Comparison of ENCODE assay signal across 8 mouse cellular contexts in the genomic region with DNA sequence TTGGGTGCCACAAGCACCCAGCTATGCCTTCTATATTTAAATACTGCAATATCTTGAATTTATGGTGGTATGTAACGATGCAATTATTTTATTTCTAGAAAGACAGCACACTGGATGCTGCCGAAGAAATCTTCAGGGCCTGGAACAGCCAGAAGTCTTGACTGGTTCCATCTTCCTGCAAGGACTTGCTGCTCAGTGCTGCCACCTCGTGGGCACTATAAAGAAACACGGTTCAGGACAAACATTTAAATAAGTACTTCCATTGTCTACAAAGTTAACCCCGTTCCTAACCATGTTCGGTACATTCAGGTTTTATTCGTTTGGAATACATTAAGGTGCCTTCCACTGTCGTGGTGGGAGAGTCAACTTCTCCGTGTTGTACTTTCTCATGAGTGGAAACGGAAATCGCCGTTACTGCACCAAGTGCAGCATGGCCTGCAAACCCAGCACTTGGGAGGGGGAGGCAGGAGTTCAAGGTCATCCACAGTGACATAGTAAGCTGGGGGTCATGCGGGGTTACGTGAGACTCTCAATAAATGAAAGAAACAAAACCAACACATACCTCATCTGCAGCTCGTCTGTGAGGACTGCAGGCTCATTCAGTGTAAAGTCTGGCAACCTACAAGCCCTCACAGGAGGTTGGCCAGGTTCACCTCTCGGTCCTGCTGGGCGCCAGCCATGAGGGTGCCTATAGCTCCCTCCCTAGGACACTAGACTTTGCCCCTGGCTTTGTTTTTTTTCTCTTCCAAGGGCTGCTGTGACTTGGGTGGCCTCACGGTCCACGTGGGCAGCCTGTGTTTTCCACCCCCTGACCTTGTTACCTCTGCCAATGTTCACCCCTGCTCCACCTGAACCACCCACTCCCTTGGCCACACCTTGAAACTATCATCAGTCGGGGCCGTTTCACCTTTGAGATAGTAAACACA. TPM values are rescaled to one million over a fixed set of nuclear protein-coding genes. Genes with fewer than 3 reads are reported as not detected.
A peak's percentile ranks its signal among the peaks of the same experiment; 100 is the strongest.
DNase-seq lines count a peak whose midpoint lies in the region; ATAC-seq and TF ChIP-seq lines count a peak whose summit lies in the region.

No protein-coding gene starts in this region.

- peak; percentile 37 for TF ChIP-seq RAD21 in MEL (IDR thresholded peaks at IDR 0.05; ENCODE audit: low read depth, low read length)

- H3K79me2 ChIP-seq in MEL (ENCODE audit: control insufficient read depth, insufficient read depth, low read length, poor library complexity): no peaks in the 10 kb centered on the region

- TF ChIP-seq EP300 in MEL (IDR thresholded peaks at IDR 0.05; ENCODE audit: low read depth in 1 of 2, low read length in 2 of 2): no peak

- no peaks in the 10 kb centered on the region for H3K27me3 ChIP-seq in MEL (ENCODE audit: control insufficient read depth in 1 of 2, insufficient read depth in 2 of 2, low read length in 2 of 2)
- H3K27me3 ChIP-seq in hindbrain, embryonic 11.5 days (ENCODE audit: control insufficient read depth, insufficient read depth, low read length): no peaks in the 10 kb centered on the region
- H3K27me3 ChIP-seq in limb, embryonic 14.5 days (ENCODE audit: control insufficient read depth, insufficient read depth, low read length): no peaks in the 10 kb centered on the region
- no peaks in the 10 kb centered on the region for H3K27me3 ChIP-seq in midbrain, postnatal 0 days (ENCODE audit: insufficient read depth, low read length)

- H3K36me3 ChIP-seq in MEL (ENCODE audit: control insufficient read depth in 1 of 2, insufficient read depth in 2 of 2, low read length in 2 of 2): no peaks in the 10 kb centered on the region
- no peaks in the 10 kb centered on the region for H3K36me3 ChIP-seq in hindbrain, embryonic 11.5 days (ENCODE audit: control insufficient read depth, insufficient read depth, low read length)
- H3K36me3 ChIP-seq in limb, embryonic 14.5 days (ENCODE audit: control insufficient read depth, insufficient read depth, low read length): no peaks in the 10 kb centered on the region
- H3K36me3 ChIP-seq in midbrain, postnatal 0 days (ENCODE audit: insufficient read depth, low read length): no peaks in the 10 kb centered on the region

- 63% methylated on average over 21 of the region's 21 CpGs for WGBS in hindbrain, embryonic 11.5 days
- WGBS in limb, embryonic 14.5 days: 57% methylated on average over 21 of the region's 21 CpGs
- WGBS in midbrain, postnatal 0 days: 62% methylated on average over 21 of the region's 21 CpGs

- peak; percentile 32 to 48 for DNase-seq in cerebellum, adult 18-20 months
- DNase-seq in cerebellum, adult 9-11 months: no peak
- peak; percentile 91 for DNase-seq in MEL (ENCODE audit: low read depth, low spot score)
- DNase-seq in cerebellum, postnatal 36 days: peak; percentile 15 to 24
- peak; percentile 80 for DNase-seq in hindbrain, embryonic 11.5 days (ENCODE audit: low spot score)
- DNase-seq in limb, embryonic 14.5 days (ENCODE audit: low spot score): peak; percentile 64
- DNase-seq in midbrain, postnatal 0 days (ENCODE audit: low spot score): peak; percentile 77
- no peak for DNase-seq in urinary bladder, postnatal 36 days (ENCODE audit: low spot score in 2 of 2)

- H3K4me2 ChIP-seq in hindbrain, embryonic 11.5 days (replicated peaks; ENCODE audit: low read depth, low read length): no peak overlapping the region
- no peak overlapping the region for H3K4me2 ChIP-seq in limb, embryonic 14.5 days (replicated peaks; ENCODE audit: low read depth, low read length, severe bottlenecking)
- no peak overlapping the region for H3K4me2 ChIP-seq in midbrain, postnatal 0 days (ENCODE audit: low read depth, low read length, poor library complexity, severe bottlenecking)

- TF ChIP-seq POLR2A in MEL (IDR thresholded peaks at IDR 0.05; ENCODE audit: control insufficient read depth in 1 of 2, insufficient read depth in 1 of 2, low read depth in 1 of 2, low read length in 2 of 2, poor library complexity in 1 of 2): no peak
- no peak for TF ChIP-seq POLR2A in limb, embryonic 14.5 days (IDR thresholded peaks at IDR 0.05; ENCODE audit: borderline replicate concordance, extremely low read depth, insufficient read depth, insufficient read length)

- no peak overlapping the region for H3K9ac ChIP-seq in MEL (ENCODE audit: control insufficient read depth, low read depth, low read length, poor library complexity, severe bottlenecking)
- no peak overlapping the region for H3K9ac ChIP-seq in hindbrain, embryonic 11.5 days (ENCODE audit: low read depth, low read length)
- no peak overlapping the region for H3K9ac ChIP-seq in limb, embryonic 14.5 days (ENCODE audit: low read depth, low read length, severe bottlenecking)
- no peak overlapping the region for H3K9ac ChIP-seq in midbrain, postnatal 0 days (replicated peaks; ENCODE audit: low read length, poor library complexity, severe bottlenecking)

- no peaks in the 10 kb centered on the region for H3K4me1 ChIP-seq in MEL (ENCODE audit: control insufficient read depth in 1 of 2, insufficient read depth in 2 of 2, low read length in 2 of 2)
- H3K4me1 ChIP-seq in hindbrain, embryonic 11.5 days (replicated peaks; ENCODE audit: control insufficient read depth, insufficient read depth, low read length): no peaks in the 10 kb centered on the region
- H3K4me1 ChIP-seq in limb, embryonic 14.5 days (ENCODE audit: control insufficient read depth, insufficient read depth, low read length): no peaks in the 10 kb centered on the region
- H3K4me1 ChIP-seq in midbrain, postnatal 0 days (ENCODE audit: insufficient read depth, low read length): no peaks in the 10 kb centered on the region

- no peak overlapping the region for H3K27ac ChIP-seq in MEL (ENCODE audit: control insufficient read depth, low read depth, low read length)
- H3K27ac ChIP-seq in hindbrain, embryonic 11.5 days (ENCODE audit: low read depth, low read length): no peak overlapping the region
- no peak overlapping the region for H3K27ac ChIP-seq in limb, embryonic 14.5 days (replicated peaks; ENCODE audit: low read depth, low read length)
- no peak overlapping the region for H3K27ac ChIP-seq in midbrain, postnatal 0 days (ENCODE audit: low read depth, low read length)

- H3K9me3 ChIP-seq in MEL (replicated peaks; ENCODE audit: insufficient read depth, low read length): no peaks in the 10 kb centered on the region
- H3K9me3 ChIP-seq in hindbrain, embryonic 11.5 days (ENCODE audit: control insufficient read depth, low read length): no peaks in the 10 kb centered on the region
- H3K9me3 ChIP-seq in limb, embryonic 14.5 days (ENCODE audit: control insufficient read depth, low read length): no peaks in the 10 kb centered on the region
- no peaks in the 10 kb centered on the region for H3K9me3 ChIP-seq in midbrain, postnatal 0 days (ENCODE audit: low read length)

- H3K4me3 ChIP-seq in MEL (ENCODE audit: control insufficient read depth in 1 of 2, insufficient read depth in 1 of 2, low read depth in 2 of 2, low read length in 2 of 2): no peak overlapping the region
- H3K4me3 ChIP-seq in hindbrain, embryonic 11.5 days (ENCODE audit: low read depth, low read length): no peak overlapping the region
- no peak overlapping the region for H3K4me3 ChIP-seq in limb, embryonic 14.5 days (replicated peaks; ENCODE audit: low read length)
- no peak overlapping the region for H3K4me3 ChIP-seq in midbrain, postnatal 0 days (ENCODE audit: low read depth, low read length)

- peak; percentile 36; the same call in 1 of the 2 replicates for ATAC-seq in hindbrain, embryonic 11.5 days (ENCODE audit: low FRiP score)
- no peak for ATAC-seq in limb, embryonic 14.5 days (ENCODE audit: low FRiP score, low read depth)
- ATAC-seq in midbrain, postnatal 0 days (ENCODE audit: low FRiP score): no peak

- TF ChIP-seq CTCF in MEL (IDR thresholded peaks at IDR 0.05 in 2 of 3, conservative IDR thresholded peaks at IDR 0.05 in 1 of 3; ENCODE audit: control insufficient read depth in 1 of 3, insufficient read depth in 1 of 3, low read depth in 2 of 3, low read length in 3 of 3, poor library complexity in 1 of 3, severe bottlenecking in 1 of 3): peak; percentile 75 to 80 (median 78)
- peak; percentile 86 for TF ChIP-seq CTCF in midbrain, postnatal 0 days (IDR thresholded peaks at IDR 0.05)

TF ChIP-seq in MEL, 35 proteins besides CTCF, POLR2A, EP300 and RAD21:
- TF ChIP-seq ZC3H11A (IDR thresholded peaks at IDR 0.05; ENCODE audit: low read depth, low read length) (peak; percentile 21; the same call in 1 of the 2 replicates), ETS1 (IDR thresholded peaks at IDR 0.05; ENCODE audit: low read depth, low read length) (no peak), SMC3 (IDR thresholded peaks at IDR 0.05; ENCODE audit: low read depth, low read length) (peak; percentile 70)
TF ChIP-seq in MEL: peak in this region for 2.

RNA-seq across cellular contexts. Expression of gene Gtf2b, which starts 20.6 kb away (rescaled TPM):
- 35.5 and 42.3 TPM in 2 replicates for total RNA-seq in MEL (2012; rRNA removed)
- 10 to 100 TPM in 1 of 2 experiments, not detected in 1; 40.0 TPM for polyA plus RNA-seq in MEL (2012; ENCODE audit: insufficient read depth in 1 of 2, insufficient read length in 2 of 2, low read depth in 1 of 2, low replicate concordance in 2 of 2, missing spikeins in 1 of 2)
- polyA plus RNA-seq in hindbrain, embryonic 11.5 days (2014; fragmentation: Nextera tagmentation; extraction: Ambion mirVana): 107 and 108 TPM in 2 replicates
- polyA plus RNA-seq in limb, embryonic 14.5 days (2012; rRNA removed): 49.6 and 57.1 TPM in 2 replicates
- polyA plus RNA-seq in limb, embryonic 14.5 days (2014; fragmentation: Nextera tagmentation; extraction: Ambion mirVana): 75.1 and 77.2 TPM in 2 replicates
- total RNA-seq in midbrain, postnatal 0 days (2014; rRNA removed): 29.5 and 38.7 TPM in 2 replicates
- 45.6 and 51.2 TPM in 2 replicates for polyA plus RNA-seq in midbrain, postnatal 0 days (2015; fragmentation: Nextera tagmentation; extraction: Ambion mirVana)

RNA-seq across cellular contexts. Expression of gene Kyat3, which starts 43.4 kb away (rescaled TPM):
- 11.7 and 15.2 TPM in 2 replicates for total RNA-seq in MEL (2012; rRNA removed)
- polyA plus RNA-seq in MEL (2012; ENCODE audit: insufficient read depth in 1 of 2, insufficient read length in 2 of 2, low read depth in 1 of 2, low replicate concordance in 2 of 2, missing spikeins in 1 of 2): 10 to 100 TPM in 1 of 2 experiments, not detected in 1; 25.6 TPM
- 12.1 and 13.4 TPM in 2 replicates for polyA plus RNA-seq in hindbrain, embryonic 11.5 days (2014; fragmentation: Nextera tagmentation; extraction: Ambion mirVana)
- polyA plus RNA-seq in limb, embryonic 14.5 days (2012; rRNA removed): 9.4 and 10.0 TPM in 2 replicates
- polyA plus RNA-seq in limb, embryonic 14.5 days (2014; fragmentation: Nextera tagmentation; extraction: Ambion mirVana): 14.6 and 19.6 TPM in 2 replicates
- total RNA-seq in midbrain, postnatal 0 days (2014; rRNA removed): 3.1 and 4.7 TPM in 2 replicates
- 5.1 and 5.6 TPM in 2 replicates for polyA plus RNA-seq in midbrain, postnatal 0 days (2015; fragmentation: Nextera tagmentation; extraction: Ambion mirVana)

Comparison
In these comparisons a context has a peak if more than half of its experiments do, and no peak if none do; other contexts are left out.
1. DNase-seq: peak in cerebellum, adult 18-20 months (2 of 2), MEL (single experiment), cerebellum, postnatal 36 days (2 of 2), hindbrain, embryonic 11.5 days (single experiment), limb, embryonic 14.5 days (single experiment) and midbrain, postnatal 0 days (single experiment); none in cerebellum, adult 9-11 months (single experiment) and urinary bladder, postnatal 36 days (0 of 2).